Mouse (Mus musculus): ENCODE results near the gene Gm32802. TPM values are rescaled to one million over a fixed set of nuclear protein-coding genes. Genes with fewer than 3 reads are reported as not detected.

The Gm32802 gene
- 0.50 and 0.76 TPM in 2 replicates for total RNA-seq (2023)

GRCm38 (mm10) chr10:118258388-118258787 lies at the start of gene Gm32802:
Gm32802 (plus strand) TSS chr10:118258688.

GRCm38 (mm10) chr10:118240680-118241079 lies 17.8 kb upstream of the Gm32802 start, which contains the start of gene Gm32717:
Gm32717 (minus strand) TSS chr10:118240780.

GRCm38 (mm10) chr10:118294938-118295337 lies 36.5 kb downstream of the Gm32802 start, which contains the start of gene Iltifb:
Iltifb (minus strand) TSS chr10:118295038.

Other genes starting within 250 kb of the Gm32802 start
- 10.0 and 18.6 TPM in 2 replicates for gene Mdm1, start 116.9 kb upstream of the Gm32802 start, total RNA-seq (2023)
- not detected in 2 replicates for gene Il22, start 53.7 kb upstream of the Gm32802 start, total RNA-seq (2023)
- 0.50 and 0.76 TPM in 2 replicates for gene Gm32717, start 17.9 kb upstream of the Gm32802 start, total RNA-seq (2023)
- gene Iltifb, start 36.4 kb downstream of the Gm32802 start, total RNA-seq (2023), result not detected in 2 replicates
- gene Gm9040, start 68.3 kb downstream of the Gm32802 start, total RNA-seq (2023), result not detected in 2 replicates
- gene Gm9044, start 73.7 kb downstream of the Gm32802 start, total RNA-seq (2023), result not detected in 2 replicates
- not detected in 2 replicates for gene Gm9045, start 79.1 kb downstream of the Gm32802 start, total RNA-seq (2023)
- not detected in 2 replicates for gene Gm9046, start 84.6 kb downstream of the Gm32802 start, total RNA-seq (2023)
- gene Gm9048, start 90.0 kb downstream of the Gm32802 start, total RNA-seq (2023), result not detected in 2 replicates
- gene Gm9049, start 95.4 kb downstream of the Gm32802 start, total RNA-seq (2023), result not detected in 2 replicates
- gene Ifng, start 182.4 kb downstream of the Gm32802 start, total RNA-seq (2023), result not detected in 2 replicates

Data from neutrophil, adult 65 days (primary cell).